Mouse (Mus musculus): ENCODE measurements around the gene Zfp428. TPM values are rescaled to one million over a fixed set of nuclear protein-coding genes. Genes with fewer than 3 reads are reported as not detected.

The Zfp428 gene
- 68.5 and 68.6 TPM in 2 replicates for polyA plus RNA-seq (2012; rRNA removed)

- Histone ChIP-seq H3K27me3 (ENCODE audit: control insufficient read depth, insufficient read depth, low read length) (no peaks in the 10 kb centered on the region), H3K4me3 (replicated peaks; ENCODE audit: insufficient read depth, low read depth, low read length) (peak within 1 kb of the TSS; percentile 75), H3K27ac (ENCODE audit: insufficient read depth, low read length) (peak within 1 kb of the TSS; percentile 93), H3K4me1 (ENCODE audit: control insufficient read depth, insufficient read depth, low read length) (peaks cover 5% of the 10 kb centered on the region)
- TF ChIP-seq POLR2A (IDR thresholded peaks at IDR 0.05; ENCODE audit: borderline replicate concordance, insufficient read depth, low read length) (peak; percentile 82), CTCF (IDR thresholded peaks at IDR 0.05; ENCODE audit: borderline replicate concordance, insufficient read depth, low read depth, low read length) (no peak)
- WGBS: under 1% methylated on average over 79 of the region's 84 CpGs
- DNase-seq: peak; percentile 90 to 92
These were observed at the start of gene Zfp428 for GRCm38 (mm10) chr7:24506838-24507725. Zfp428 (plus strand) TSS chr7:24507006.

GRCm38 (mm10) chr7:24457726-24458370 lies 49.0 kb upstream of the Zfp428 start:
- H3K27ac ChIP-seq (ENCODE audit: insufficient read depth, low read length): no peak overlapping the region
- no peak for DNase-seq
- no peaks in the 10 kb centered on the region for H3K27me3 ChIP-seq (ENCODE audit: control insufficient read depth, insufficient read depth, low read length)
- H3K4me3 ChIP-seq (replicated peaks; ENCODE audit: insufficient read depth, low read depth, low read length): no peak overlapping the region
- no peak for TF ChIP-seq CTCF (IDR thresholded peaks at IDR 0.05; ENCODE audit: borderline replicate concordance, insufficient read depth, low read depth, low read length)
- TF ChIP-seq POLR2A (IDR thresholded peaks at IDR 0.05; ENCODE audit: borderline replicate concordance, insufficient read depth, low read length): no peak
- 74% methylated on average over 10 of the region's 10 CpGs for WGBS
- H3K4me1 ChIP-seq (ENCODE audit: control insufficient read depth, insufficient read depth, low read length): no peaks in the 10 kb centered on the region

GRCm38 (mm10) chr7:24459440-24459839 lies 47.4 kb upstream of the Zfp428 start:
- no peak for DNase-seq
- TF ChIP-seq POLR2A (IDR thresholded peaks at IDR 0.05; ENCODE audit: borderline replicate concordance, insufficient read depth, low read length) (no peak), CTCF (IDR thresholded peaks at IDR 0.05; ENCODE audit: borderline replicate concordance, insufficient read depth, low read depth, low read length) (no peak)
- no peak overlapping the region for H3K27ac ChIP-seq (ENCODE audit: insufficient read depth, low read length)
- 87% methylated on average over 5 of the region's 5 CpGs for WGBS
- H3K4me3 ChIP-seq (replicated peaks; ENCODE audit: insufficient read depth, low read depth, low read length): no peak overlapping the region
- no peaks in the 10 kb centered on the region for H3K27me3 ChIP-seq (ENCODE audit: control insufficient read depth, insufficient read depth, low read length)
- no peaks in the 10 kb centered on the region for H3K4me1 ChIP-seq (ENCODE audit: control insufficient read depth, insufficient read depth, low read length)

GRCm38 (mm10) chr7:24459843-24460242 lies 47.0 kb upstream of the Zfp428 start:
- Histone ChIP-seq H3K4me1 (ENCODE audit: control insufficient read depth, insufficient read depth, low read length) (no peaks in the 10 kb centered on the region), H3K27me3 (ENCODE audit: control insufficient read depth, insufficient read depth, low read length) (no peaks in the 10 kb centered on the region), H3K27ac (ENCODE audit: insufficient read depth, low read length) (no peak overlapping the region), H3K4me3 (replicated peaks; ENCODE audit: insufficient read depth, low read depth, low read length) (no peak overlapping the region)
- 51% methylated on average over 3 of the region's 3 CpGs for WGBS
- no peak for DNase-seq
- no peak for TF ChIP-seq POLR2A (IDR thresholded peaks at IDR 0.05; ENCODE audit: borderline replicate concordance, insufficient read depth, low read length)
- TF ChIP-seq CTCF (IDR thresholded peaks at IDR 0.05; ENCODE audit: borderline replicate concordance, insufficient read depth, low read depth, low read length): no peak

- no peak for TF ChIP-seq CTCF (IDR thresholded peaks at IDR 0.05; ENCODE audit: borderline replicate concordance, insufficient read depth, low read depth, low read length)
- TF ChIP-seq POLR2A (IDR thresholded peaks at IDR 0.05; ENCODE audit: borderline replicate concordance, insufficient read depth, low read length): no peak
- Histone ChIP-seq H3K4me1 (ENCODE audit: control insufficient read depth, insufficient read depth, low read length) (no peaks in the 10 kb centered on the region), H3K4me3 (replicated peaks; ENCODE audit: insufficient read depth, low read depth, low read length) (no peak overlapping the region), H3K27ac (ENCODE audit: insufficient read depth, low read length) (no peak overlapping the region), H3K27me3 (ENCODE audit: control insufficient read depth, insufficient read depth, low read length) (no peaks in the 10 kb centered on the region)
- 51% methylated on average over 14 of the region's 14 CpGs for WGBS
- DNase-seq: no peak
These were observed 45.3 kb upstream of the Zfp428 start for GRCm38 (mm10) chr7:24461376-24462051.

GRCm38 (mm10) chr7:24462388-24463319 lies 44.2 kb upstream of the Zfp428 start, which contains the start of gene Plaur:
Plaur (plus strand) TSS chr7:24462484.
- no peaks in the 10 kb centered on the region for H3K27me3 ChIP-seq (ENCODE audit: control insufficient read depth, insufficient read depth, low read length)
- TF ChIP-seq CTCF (IDR thresholded peaks at IDR 0.05; ENCODE audit: borderline replicate concordance, insufficient read depth, low read depth, low read length) (no peak), POLR2A (IDR thresholded peaks at IDR 0.05; ENCODE audit: borderline replicate concordance, insufficient read depth, low read length) (no peak)
- no peak within 1 kb of the TSS for H3K4me3 ChIP-seq (replicated peaks; ENCODE audit: insufficient read depth, low read depth, low read length)
- DNase-seq: no peak
- H3K27ac ChIP-seq (ENCODE audit: insufficient read depth, low read length): no peak within 1 kb of the TSS; the same call in 1 of the 2 replicates
- 8% methylated on average over 27 of the region's 27 CpGs for WGBS
- no peaks in the 10 kb centered on the region for H3K4me1 ChIP-seq (ENCODE audit: control insufficient read depth, insufficient read depth, low read length)

GRCm38 (mm10) chr7:24466835-24467234 lies 40.0 kb upstream of the Zfp428 start:
- no peak overlapping the region for H3K27ac ChIP-seq (ENCODE audit: insufficient read depth, low read length)
- TF ChIP-seq CTCF (IDR thresholded peaks at IDR 0.05; ENCODE audit: borderline replicate concordance, insufficient read depth, low read depth, low read length): no peak
- TF ChIP-seq POLR2A (IDR thresholded peaks at IDR 0.05; ENCODE audit: borderline replicate concordance, insufficient read depth, low read length): no peak
- DNase-seq: no peak
- H3K27me3 ChIP-seq (ENCODE audit: control insufficient read depth, insufficient read depth, low read length): no peaks in the 10 kb centered on the region
- peaks cover 3% of the 10 kb centered on the region; the same call in 1 of the 2 replicates for H3K4me1 ChIP-seq (ENCODE audit: control insufficient read depth, insufficient read depth, low read length)
- H3K4me3 ChIP-seq (replicated peaks; ENCODE audit: insufficient read depth, low read depth, low read length): no peak overlapping the region
- 93% methylated on average over 6 of the region's 6 CpGs for WGBS

Measured in cerebellum, adult 2 months (tissue).